Mouse (Mus musculus): Measurements from ENCODE around the gene Rere. TPM values are rescaled to one million over a fixed set of nuclear protein-coding genes. Genes with fewer than 3 reads are reported as not detected.
A peak's percentile ranks its signal among the peaks of the same experiment; 100 is the strongest.

Rere gene
- polyA plus RNA-seq, 1 experiment from 2014 or later: 16.0 TPM

GRCm38 (mm10) chr4:150587597-150588299 lies 306.3 kb downstream of the Rere start:
- Histone ChIP-seq H3K4me1 (ENCODE audit: insufficient read depth, low read depth, low read length) (peaks cover 34% of the 10 kb centered on the region; the same call in 1 of the 2 replicates), H3K4me2 (replicated peaks; ENCODE audit: low read depth, low read length) (no peak overlapping the region; the same call in 1 of the 2 replicates), H3K9ac (replicated peaks; ENCODE audit: low read depth) (no peak overlapping the region), H3K9me3 (ENCODE audit: low read length) (no peaks in the 10 kb centered on the region), H3K27ac (ENCODE audit: low read length) (peak overlapping the region; percentile 27; the same call in 1 of the 2 replicates), H3K36me3 (ENCODE audit: insufficient read depth, low read length) (no peaks in the 10 kb centered on the region), H3K4me3 (ENCODE audit: low read depth, low read length) (no peak overlapping the region), H3K27me3 (replicated peaks; ENCODE audit: insufficient read depth, low read length) (no peaks in the 10 kb centered on the region)
- ATAC-seq (no peak), DNase-seq (ENCODE audit: low spot score) (no peak)
- 43% methylated on average over 8 of the region's 8 CpGs for WGBS
- TF ChIP-seq CTCF (IDR thresholded peaks at IDR 0.05) (no peak), EP300 (IDR thresholded peaks at IDR 0.05) (no peak)

- H3K27me3 ChIP-seq (replicated peaks; ENCODE audit: insufficient read depth, low read length): no peaks in the 10 kb centered on the region
- WGBS: 52% methylated on average over 2 of the region's 2 CpGs
- no peaks in the 10 kb centered on the region for H3K9me3 ChIP-seq (ENCODE audit: low read length)
- ATAC-seq (no peak), DNase-seq (ENCODE audit: low spot score) (no peak)
- no peak overlapping the region for H3K4me3 ChIP-seq (ENCODE audit: low read depth, low read length)
- H3K36me3 ChIP-seq (ENCODE audit: insufficient read depth, low read length): no peaks in the 10 kb centered on the region
- no peak overlapping the region for H3K9ac ChIP-seq (replicated peaks; ENCODE audit: low read depth)
- H3K4me1 ChIP-seq (ENCODE audit: insufficient read depth, low read depth, low read length): peaks cover 32% of the 10 kb centered on the region; the same call in 1 of the 2 replicates
- no peak overlapping the region for H3K4me2 ChIP-seq (replicated peaks; ENCODE audit: low read depth, low read length)
- no peak for TF ChIP-seq CTCF (IDR thresholded peaks at IDR 0.05)
- TF ChIP-seq EP300 (IDR thresholded peaks at IDR 0.05): no peak
- no peak overlapping the region for H3K27ac ChIP-seq (ENCODE audit: low read length)
These were observed 306.8 kb downstream of the Rere start for GRCm38 (mm10) chr4:150588300-150588621.

DNA sequence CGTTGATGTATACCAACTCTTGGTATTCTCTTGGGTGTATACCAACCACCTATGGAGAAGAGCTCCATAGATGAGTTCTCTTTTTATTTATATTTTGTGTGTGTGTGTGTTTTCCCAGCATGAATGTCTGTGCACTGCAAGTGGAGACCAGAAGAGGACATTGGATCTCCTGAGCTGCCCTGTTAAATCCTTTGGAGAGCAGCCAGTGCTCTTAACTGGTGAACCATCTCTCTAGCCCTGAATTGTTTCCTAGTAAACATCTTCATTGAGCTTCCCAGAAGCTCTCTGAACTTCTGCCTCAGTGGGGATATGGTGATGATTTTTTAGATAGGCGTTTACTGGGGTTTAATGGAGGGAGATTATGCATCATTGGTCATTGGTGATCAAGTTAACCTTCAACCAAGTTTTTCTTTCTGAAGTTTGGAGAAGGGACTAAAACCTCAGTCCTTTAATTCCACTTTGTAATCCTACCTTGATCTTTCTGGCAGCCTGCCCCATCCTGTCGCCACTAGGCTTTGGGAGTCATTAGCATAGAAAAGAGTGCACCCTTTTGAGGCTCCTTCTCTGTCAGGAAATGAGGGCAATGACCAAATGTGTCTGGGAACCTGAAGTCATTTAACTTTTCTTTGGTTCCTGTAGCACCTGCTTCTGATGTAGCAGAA lies 309.3 kb downstream of the Rere start:
- WGBS: 32% methylated on average over 3 of the region's 3 CpGs
- no peak overlapping the region for H3K4me2 ChIP-seq (replicated peaks; ENCODE audit: low read depth, low read length)
- no peaks in the 10 kb centered on the region for H3K27me3 ChIP-seq (replicated peaks; ENCODE audit: insufficient read depth, low read length)
- DNase-seq (ENCODE audit: low spot score): no peak
- no peak overlapping the region for H3K4me3 ChIP-seq (ENCODE audit: low read depth, low read length)
- H3K4me1 ChIP-seq (ENCODE audit: insufficient read depth, low read depth, low read length): peaks cover 27% of the 10 kb centered on the region; the same call in 1 of the 2 replicates
- ATAC-seq: no peak
- no peaks in the 10 kb centered on the region for H3K36me3 ChIP-seq (ENCODE audit: insufficient read depth, low read length)
- TF ChIP-seq CTCF (IDR thresholded peaks at IDR 0.05) (no peak), EP300 (IDR thresholded peaks at IDR 0.05) (no peak)
- H3K27ac ChIP-seq (ENCODE audit: low read length): 0 out of 2 replicates have a peak overlapping the region, but pooled peaks have one; percentile 2
- no peaks in the 10 kb centered on the region for H3K9me3 ChIP-seq (ENCODE audit: low read length)
- H3K9ac ChIP-seq (replicated peaks; ENCODE audit: low read depth): no peak overlapping the region

DNA sequence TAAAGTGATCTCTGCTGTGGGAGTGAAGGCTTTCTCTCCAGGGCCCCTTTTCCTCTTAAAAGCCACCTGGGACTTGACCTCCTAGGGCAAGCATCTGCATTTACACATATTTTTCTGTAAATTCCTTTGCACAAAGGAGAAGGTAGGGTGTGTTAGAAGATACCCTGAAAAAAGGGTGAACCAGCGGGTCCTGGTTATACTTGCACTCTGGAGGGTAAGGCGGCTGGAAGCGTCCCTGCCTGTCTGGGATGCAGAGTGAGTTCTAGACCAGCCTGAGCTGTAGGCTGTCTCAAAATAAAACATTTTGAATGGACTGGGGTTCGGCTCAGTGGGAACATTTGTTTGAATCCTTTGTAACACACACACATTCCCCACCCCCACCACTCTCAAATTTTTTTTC lies 310.2 kb downstream of the Rere start:
- no peak overlapping the region for H3K4me2 ChIP-seq (replicated peaks; ENCODE audit: low read depth, low read length)
- H3K9ac ChIP-seq (replicated peaks; ENCODE audit: low read depth): no peak overlapping the region
- no peaks in the 10 kb centered on the region for H3K27me3 ChIP-seq (replicated peaks; ENCODE audit: insufficient read depth, low read length)
- H3K36me3 ChIP-seq (ENCODE audit: insufficient read depth, low read length): no peaks in the 10 kb centered on the region
- no peak for TF ChIP-seq CTCF (IDR thresholded peaks at IDR 0.05)
- no peak for TF ChIP-seq EP300 (IDR thresholded peaks at IDR 0.05)
- no peak for ATAC-seq
- DNase-seq (ENCODE audit: low spot score): no peak
- peaks cover 28% of the 10 kb centered on the region; the same call in 1 of the 2 replicates for H3K4me1 ChIP-seq (ENCODE audit: insufficient read depth, low read depth, low read length)
- no peak overlapping the region for H3K27ac ChIP-seq (ENCODE audit: low read length)
- no peaks in the 10 kb centered on the region for H3K9me3 ChIP-seq (ENCODE audit: low read length)
- H3K4me3 ChIP-seq (ENCODE audit: low read depth, low read length): no peak overlapping the region
- WGBS: 41% methylated on average over 4 of the region's 4 CpGs

- H3K9ac ChIP-seq (replicated peaks; ENCODE audit: low read depth): no peak overlapping the region
- no peak overlapping the region for H3K4me2 ChIP-seq (replicated peaks; ENCODE audit: low read depth, low read length)
- H3K4me1 ChIP-seq (ENCODE audit: insufficient read depth, low read depth, low read length): peaks cover 31% of the 10 kb centered on the region; the same call in 1 of the 2 replicates
- no peaks in the 10 kb centered on the region for H3K27me3 ChIP-seq (replicated peaks; ENCODE audit: insufficient read depth, low read length)
- H3K27ac ChIP-seq (ENCODE audit: low read length): no peak overlapping the region
- DNase-seq (ENCODE audit: low spot score): no peak
- no peaks in the 10 kb centered on the region for H3K36me3 ChIP-seq (ENCODE audit: insufficient read depth, low read length)
- no peak for ATAC-seq
- H3K9me3 ChIP-seq (ENCODE audit: low read length): no peaks in the 10 kb centered on the region
- 49% methylated on average over 6 of the region's 6 CpGs for WGBS
- no peak overlapping the region for H3K4me3 ChIP-seq (ENCODE audit: low read depth, low read length)
- TF ChIP-seq CTCF (IDR thresholded peaks at IDR 0.05) (no peak), EP300 (IDR thresholded peaks at IDR 0.05) (no peak)
These were observed 310.6 kb downstream of the Rere start for GRCm38 (mm10) chr4:150592087-150592486.

DNA sequence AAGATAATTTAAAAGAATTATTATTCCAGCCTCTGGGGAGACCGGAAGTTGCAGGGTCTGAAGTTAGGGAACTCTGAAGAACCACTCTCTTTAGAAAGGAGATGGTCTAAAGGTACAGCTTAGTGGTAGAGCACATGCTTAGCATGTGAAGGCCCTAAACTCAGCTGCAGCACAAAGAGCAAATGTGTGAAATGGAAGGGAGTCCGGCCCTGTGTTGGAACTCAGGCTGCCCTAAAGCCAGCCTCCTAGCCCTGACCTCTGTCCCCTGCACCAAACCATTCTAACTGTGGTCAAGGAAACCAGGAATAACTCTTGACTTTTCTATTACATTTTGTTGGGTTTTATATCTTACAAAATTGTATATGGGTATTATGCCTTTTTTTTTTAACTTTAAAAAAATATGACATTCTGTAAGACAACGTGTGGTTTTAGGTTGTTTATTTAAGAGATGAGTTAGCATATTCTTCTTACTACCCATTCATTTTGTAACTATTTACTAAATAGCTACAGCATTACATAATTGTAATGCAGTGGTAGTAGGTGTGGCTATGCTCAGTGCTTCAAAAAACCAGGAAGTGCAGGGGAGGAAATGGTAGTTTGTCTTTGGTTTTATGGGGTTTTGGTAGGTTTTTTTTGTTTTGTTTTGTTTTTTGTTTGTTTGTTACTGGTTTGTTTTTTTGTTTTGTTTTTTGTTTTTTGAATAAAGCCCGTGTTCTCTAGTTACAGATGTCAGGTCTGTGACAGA lies 312.2 kb downstream of the Rere start:
- Histone ChIP-seq H3K27ac (ENCODE audit: low read length) (no peak overlapping the region), H3K4me2 (replicated peaks; ENCODE audit: low read depth, low read length) (no peak overlapping the region), H3K4me1 (ENCODE audit: insufficient read depth, low read depth, low read length) (peaks cover 25% of the 10 kb centered on the region; the same call in 1 of the 2 replicates), H3K9ac (replicated peaks; ENCODE audit: low read depth) (no peak overlapping the region), H3K27me3 (replicated peaks; ENCODE audit: insufficient read depth, low read length) (no peaks in the 10 kb centered on the region), H3K4me3 (ENCODE audit: low read depth, low read length) (no peak overlapping the region), H3K9me3 (ENCODE audit: low read length) (no peaks in the 10 kb centered on the region), H3K36me3 (ENCODE audit: insufficient read depth, low read length) (no peaks in the 10 kb centered on the region)
- TF ChIP-seq CTCF (IDR thresholded peaks at IDR 0.05) (no peak), EP300 (IDR thresholded peaks at IDR 0.05) (no peak)
- ATAC-seq (no peak), DNase-seq (ENCODE audit: low spot score) (peak; percentile 62)
- WGBS: 49% methylated on average over 4 of the region's 4 CpGs

Measured in lung, postnatal 0 days (tissue).